Mouse (Mus musculus): ENCODE results near the gene Ms4a12.
"Not testable (repeated sequence)": the region's sequence is repeated elsewhere in the genome, so short reads cannot be mapped to it uniquely, and the experiment has no call there.

Gene Ms4a12

DNA sequence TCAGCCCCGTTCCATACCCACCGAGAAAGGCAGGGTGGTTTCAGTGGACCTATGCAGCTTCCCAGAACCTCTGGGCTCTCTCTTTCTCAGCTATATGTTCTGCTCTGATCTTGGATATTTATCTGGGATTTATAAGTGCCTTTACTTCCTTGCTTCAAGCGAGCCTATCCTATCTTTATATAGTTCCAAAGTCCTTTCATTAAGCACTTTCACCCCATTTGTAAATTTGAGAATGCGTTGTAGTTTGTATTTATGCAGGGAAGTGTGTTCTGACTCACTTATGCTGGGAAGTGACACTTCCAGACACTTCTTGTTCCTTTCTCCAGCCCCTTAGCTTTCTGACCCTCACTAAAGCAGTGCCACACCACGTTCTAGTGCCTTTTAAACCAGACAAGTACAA is at the start of gene Ms4a12:
Gene Ms4a12 (minus strand): TSS at position 101 of the 400 bp plus-strand sequence.
- DNase-seq (ENCODE audit: low spot score in 2 of 2) = no peak

DNA sequence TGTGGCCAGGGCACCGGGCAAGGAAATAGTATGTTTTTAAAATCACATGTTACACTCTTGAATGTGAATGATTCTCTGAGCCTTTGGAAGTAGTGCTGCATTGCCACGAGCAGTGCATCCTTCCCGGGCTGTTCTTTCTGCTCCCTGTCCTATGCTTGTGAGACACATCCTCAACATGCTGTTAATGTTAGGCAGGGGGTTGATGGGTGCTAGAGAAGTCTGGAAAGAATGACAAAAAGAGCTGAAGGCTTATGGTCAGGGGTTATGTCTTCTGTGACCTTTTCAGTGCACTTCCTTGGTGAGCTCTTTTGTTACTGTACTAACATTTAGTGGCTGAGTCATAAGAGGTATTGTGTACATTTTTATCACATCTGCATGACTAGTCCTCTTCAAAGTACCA is 48.0 kb upstream of the Ms4a12 start:
- DNase-seq (ENCODE audit: low spot score in 2 of 2) = no peak

- no peak for DNase-seq (ENCODE audit: low spot score in 2 of 2)
Measured at GRCm38 (mm10) chr19:11276431-11276830, 44.2 kb upstream of the Ms4a12 start.

DNA sequence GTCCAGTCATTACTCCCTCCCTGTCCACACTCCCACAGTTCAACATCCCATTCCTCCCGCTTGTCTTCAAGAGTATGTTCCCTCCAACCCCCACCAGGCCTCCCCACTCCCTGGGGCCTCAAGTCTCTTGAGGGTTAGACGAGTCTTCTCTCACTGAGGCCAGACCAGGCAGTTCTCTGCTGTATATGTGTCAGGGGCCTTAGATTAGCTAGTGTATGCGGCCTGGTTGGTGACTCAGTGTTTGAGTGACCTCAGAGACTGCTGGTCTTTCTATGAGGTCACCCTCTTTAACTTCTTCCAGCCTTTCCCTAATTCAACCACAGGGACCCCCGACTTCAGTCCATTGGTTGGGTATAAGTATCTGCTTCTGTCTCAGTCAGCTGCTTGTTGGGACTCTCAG is 34.7 kb upstream of the Ms4a12 start:
- DNase-seq (ENCODE audit: low spot score in 2 of 2) = peak in 1 of 2 experiments; percentile 8

GRCm38 (mm10) chr19:11266052-11266845 is 34.0 kb upstream of the Ms4a12 start, which contains the start of gene Ms4a1:
Gene Ms4a1 (minus strand): TSS chr19:11266241.
- DNase-seq (ENCODE audit: low spot score in 2 of 2) = peak in 1 of 2 experiments; percentile 78

DNA sequence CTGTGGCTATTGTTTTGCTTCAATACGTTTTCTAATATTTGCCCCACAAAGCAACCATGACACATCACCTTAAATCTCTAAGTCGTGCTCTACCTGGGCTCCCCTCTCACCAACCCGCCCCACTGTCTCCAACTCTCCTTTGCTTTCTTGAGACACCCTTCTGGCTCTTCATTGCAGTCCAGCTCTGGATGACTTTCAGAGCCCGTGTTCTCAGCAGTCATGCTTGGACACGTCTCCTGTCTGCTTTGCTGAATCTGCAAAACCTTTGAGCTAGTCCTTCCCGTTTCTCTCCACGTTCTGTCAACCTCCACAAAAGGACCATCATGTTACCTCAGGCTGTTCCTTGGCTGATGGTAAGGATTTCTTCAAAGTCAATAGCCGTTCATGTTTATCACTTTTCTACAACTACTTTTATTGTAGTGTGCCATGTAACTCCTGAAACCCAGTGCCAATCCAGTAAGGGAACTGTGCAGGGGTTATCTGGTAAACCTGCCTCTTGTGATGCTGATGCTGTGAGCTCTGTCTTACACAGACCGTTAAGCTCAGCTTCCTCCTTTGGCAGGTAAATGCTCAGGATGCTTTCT is 32.4 kb upstream of the Ms4a12 start:
- no peak for DNase-seq (ENCODE audit: low spot score in 2 of 2)

- DNase-seq (ENCODE audit: low spot score in 2 of 2) = no peak
Measured at GRCm38 (mm10) chr19:11263549-11263948, 31.3 kb upstream of the Ms4a12 start.

DNA sequence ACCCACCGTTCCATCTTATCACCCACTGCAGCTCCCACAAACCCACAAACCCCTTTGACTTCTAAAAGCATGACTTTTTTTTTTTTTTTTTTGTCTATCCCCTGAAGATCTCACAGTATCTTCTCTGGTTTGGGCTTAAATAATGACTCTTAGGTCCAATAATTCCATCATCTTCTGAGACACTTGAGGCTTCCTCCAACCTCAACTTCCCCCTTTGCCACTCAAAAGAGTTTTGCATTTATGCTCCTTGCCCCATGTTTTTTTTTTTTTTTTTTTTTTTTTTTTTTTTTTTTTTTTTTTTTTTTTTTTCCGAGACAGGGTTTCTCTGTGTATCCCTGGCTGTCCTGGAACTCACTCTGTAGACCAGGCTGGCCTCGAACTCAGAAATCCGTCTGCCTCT is 30.7 kb upstream of the Ms4a12 start:
- not testable (repeated sequence) for DNase-seq (ENCODE audit: low spot score in 2 of 2)

DNA sequence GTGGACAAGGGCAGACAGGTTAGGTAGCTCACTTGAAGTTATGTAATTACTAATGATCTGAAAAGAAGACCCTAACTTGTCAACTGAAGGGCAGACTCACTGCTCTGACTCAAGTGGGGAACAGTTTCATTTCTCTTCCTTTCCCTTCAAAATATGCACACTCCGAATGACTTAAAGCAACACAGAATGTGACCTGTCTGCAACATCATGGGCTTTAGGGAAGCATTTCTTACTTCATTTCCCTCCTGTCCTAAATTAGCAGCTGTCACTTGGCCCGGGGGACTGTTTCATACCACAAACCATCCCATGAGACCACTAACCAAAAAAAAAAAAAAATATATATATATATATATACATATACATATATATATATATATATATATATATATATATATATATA is 29.3 kb upstream of the Ms4a12 start:
- no peak for DNase-seq (ENCODE audit: low spot score in 2 of 2)

DNA sequence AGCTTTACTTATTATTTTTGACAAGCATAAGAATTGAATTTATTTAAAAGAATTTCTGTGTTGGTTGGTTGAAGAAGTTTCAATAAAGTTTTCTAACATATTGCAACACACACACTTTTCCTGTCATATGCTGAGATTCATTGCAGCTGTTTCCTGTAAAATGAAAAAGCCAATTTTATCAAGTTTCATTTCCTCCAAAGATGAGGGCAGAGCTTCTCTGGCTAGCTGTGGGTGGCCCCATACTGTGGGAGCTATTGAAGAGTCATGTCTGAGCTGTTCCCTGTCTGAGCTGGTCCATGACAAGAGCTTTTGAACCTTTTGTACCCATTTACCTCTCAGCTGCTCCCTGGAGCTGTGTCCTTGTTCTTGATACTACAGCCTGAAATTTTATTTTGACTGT is 12.0 kb upstream of the Ms4a12 start:
- peak in 1 of 2 experiments; percentile 41 for DNase-seq (ENCODE audit: low spot score in 2 of 2)

- DNase-seq (ENCODE audit: low spot score in 2 of 2) = no peak
Measured at GRCm38 (mm10) chr19:11242560-11242959, 10.3 kb upstream of the Ms4a12 start.

DNA sequence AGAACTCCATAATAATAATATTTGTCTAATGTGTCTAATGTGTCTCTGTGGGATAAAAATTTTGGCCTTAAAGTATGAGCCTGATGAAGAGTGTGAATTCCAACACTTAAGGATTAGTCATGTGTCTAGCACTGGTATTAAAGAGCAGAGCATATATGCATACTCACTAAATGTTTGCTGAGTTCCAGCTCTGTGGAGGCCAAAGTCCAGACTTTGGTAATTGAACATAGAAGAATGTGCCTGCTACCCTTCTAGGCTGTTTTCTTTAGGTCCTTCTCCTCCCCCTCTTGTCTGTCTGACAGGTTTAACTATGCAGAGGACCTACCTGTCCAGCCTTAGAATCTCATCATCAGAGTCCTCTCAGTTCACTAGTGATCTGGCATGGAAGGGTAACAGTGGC is 3.6 kb upstream of the Ms4a12 start:
- no peak for DNase-seq (ENCODE audit: low spot score in 2 of 2)

DNA sequence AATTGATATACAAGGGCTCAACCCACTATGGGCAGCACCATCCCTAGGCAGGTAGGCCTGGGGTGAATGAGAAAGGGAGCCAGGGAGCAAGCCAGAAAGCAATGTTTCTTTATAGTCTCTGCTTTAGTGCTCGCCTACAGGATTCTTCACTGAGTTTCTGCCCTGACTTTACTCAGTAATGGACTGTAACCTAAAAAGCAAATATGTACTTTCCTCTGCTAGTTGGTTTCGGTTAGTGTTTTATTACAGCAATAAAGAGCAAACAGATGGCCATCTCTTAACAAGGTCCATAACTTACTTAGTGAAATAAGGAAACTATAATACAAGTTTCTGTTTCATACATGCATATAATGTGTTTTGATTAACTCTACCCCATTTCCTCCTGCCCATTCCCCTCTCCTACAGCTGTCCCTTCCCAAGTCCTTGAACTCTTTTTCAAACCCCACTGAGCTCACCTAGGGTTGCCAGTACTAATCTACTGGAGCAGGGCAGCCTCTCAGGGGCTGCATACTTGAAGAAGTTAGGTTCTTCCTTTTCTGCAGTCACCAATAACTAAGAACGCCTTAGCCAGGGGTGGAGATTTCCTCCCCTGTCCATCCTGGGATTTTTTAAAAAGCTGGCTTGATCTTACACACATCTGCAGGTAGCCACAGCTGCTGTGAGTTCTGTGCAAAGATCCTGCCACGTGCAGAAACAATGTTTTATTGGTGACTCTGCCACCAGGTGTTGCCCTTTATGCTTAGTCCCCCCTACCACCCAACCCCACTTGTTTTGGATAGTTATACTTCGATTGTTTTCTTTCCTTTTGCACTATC is 2.9 kb upstream of the Ms4a12 start:
- DNase-seq (ENCODE audit: low spot score in 2 of 2) = no peak

- DNase-seq (ENCODE audit: low spot score in 2 of 2) = no peak
Measured at GRCm38 (mm10) chr19:11234244-11234643, 2.0 kb upstream of the Ms4a12 start.

- DNase-seq (ENCODE audit: low spot score in 2 of 2) = no peak
Measured at GRCm38 (mm10) chr19:11196546-11196945, 35.7 kb downstream of the Ms4a12 start, which contains the start of gene Ms4a13. Gene Ms4a13 (minus strand): TSS chr19:11196737.

- no peak for DNase-seq (ENCODE audit: low spot score in 2 of 2)
Measured at GRCm38 (mm10) chr19:11192552-11192951, 39.7 kb downstream of the Ms4a12 start.

DNA sequence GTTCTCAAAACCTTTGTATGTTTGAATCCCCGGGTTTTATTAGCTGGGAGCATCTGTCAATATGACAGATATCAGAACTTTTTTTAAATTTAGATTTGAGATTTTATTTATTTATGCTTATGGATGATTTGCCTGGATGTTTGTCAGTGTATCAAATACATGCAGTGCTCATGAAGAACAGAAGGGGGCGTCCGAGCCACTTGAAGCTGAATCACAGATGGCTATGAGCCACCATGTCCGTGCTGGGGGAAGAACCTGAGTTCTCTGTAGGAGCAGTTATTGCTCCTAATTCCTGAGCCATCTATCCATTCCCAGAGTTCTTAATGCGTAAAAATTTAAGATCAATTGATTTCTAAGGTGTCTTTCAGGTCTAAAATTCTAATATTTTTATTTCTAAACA is 48.1 kb downstream of the Ms4a12 start:
- DNase-seq (ENCODE audit: low spot score in 2 of 2) = peak; percentile 44 to 63

GRCm38 (mm10) chr19:11177464-11177863 is 54.8 kb downstream of the Ms4a12 start:
- DNase-seq (ENCODE audit: low spot score in 2 of 2) = no peak

DNA sequence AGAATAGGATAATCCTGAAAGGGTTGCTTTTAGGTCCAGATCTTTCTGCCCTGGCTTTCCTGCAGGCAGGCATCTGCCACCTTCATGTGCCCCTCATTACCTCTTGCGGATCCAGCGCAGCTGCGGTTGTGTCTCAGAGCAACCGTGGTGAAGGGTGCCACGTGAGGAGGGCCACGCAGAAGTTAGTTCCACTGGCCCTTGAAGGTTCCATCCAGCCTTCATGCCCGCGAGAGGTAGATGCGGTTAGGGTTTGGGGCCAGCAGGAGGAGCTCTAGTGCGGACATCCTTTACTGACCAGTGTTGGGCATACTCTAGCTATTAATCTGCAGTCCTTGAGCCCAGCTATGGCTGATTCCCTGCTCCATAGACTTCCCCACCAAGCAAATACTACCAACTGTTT is 67.1 kb downstream of the Ms4a12 start, which contains the start of gene 1700025F22Rik:
Gene 1700025F22Rik (minus strand): TSS at position 149 of the 400 bp plus-strand sequence.
- DNase-seq (ENCODE audit: low spot score in 2 of 2) = peak; percentile 62 to 66
